Mouse (Mus musculus) brown adipose tissue, adult 24 weeks (tissue): ENCODE measurements around the gene Foxc2. TPM values are rescaled to one million over a fixed set of nuclear protein-coding genes. Genes with fewer than 3 reads are reported as not detected.

ENCODE experiments used
- H3K27ac ChIP-seq: fragments of 200-500 bp; replicated peaks from 2 replicates; pipeline ENCODE4 v1.5.1; 2012; ENCODE audit warnings: low read depth, mild to moderate bottlenecking, low read length
- H3K4me1 ChIP-seq: fragments of 200-500 bp; 2 replicates; pipeline ENCODE4 v1.6.1; 2012; ENCODE audit warnings: low read length, mixed read lengths; ENCODE audit not compliant: control insufficient read depth, insufficient read depth, insufficient read length
- H3K4me3 ChIP-seq: fragments of 200-500 bp; 2 replicates; pipeline ENCODE4 v1.5.1; 2012; ENCODE audit warnings: low read depth, mild to moderate bottlenecking, low read length, moderate library complexity; ENCODE audit not compliant: insufficient read depth
- polyA plus RNA-seq: library from polyadenylated mRNA; stranded (reverse); fragments of >200 nt; gene quantifications from 2 replicates; pipeline ENCODE4 v1.2.4, GENCODE M21; 2012; ENCODE audit not compliant: missing spikeins, insufficient read depth, insufficient read length

The Foxc2 gene
- polyA plus RNA-seq, 1 experiment, result 0.36 TPM

- no peaks in the 10 kb centered on the region for H3K4me1 ChIP-seq
- H3K4me3 ChIP-seq, result no peak overlapping the region
- H3K27ac ChIP-seq, result no peak overlapping the region
Measured at GRCm38 (mm10) chr8:121104049-121104818, 11.7 kb upstream of the Foxc2 start.

DNA sequence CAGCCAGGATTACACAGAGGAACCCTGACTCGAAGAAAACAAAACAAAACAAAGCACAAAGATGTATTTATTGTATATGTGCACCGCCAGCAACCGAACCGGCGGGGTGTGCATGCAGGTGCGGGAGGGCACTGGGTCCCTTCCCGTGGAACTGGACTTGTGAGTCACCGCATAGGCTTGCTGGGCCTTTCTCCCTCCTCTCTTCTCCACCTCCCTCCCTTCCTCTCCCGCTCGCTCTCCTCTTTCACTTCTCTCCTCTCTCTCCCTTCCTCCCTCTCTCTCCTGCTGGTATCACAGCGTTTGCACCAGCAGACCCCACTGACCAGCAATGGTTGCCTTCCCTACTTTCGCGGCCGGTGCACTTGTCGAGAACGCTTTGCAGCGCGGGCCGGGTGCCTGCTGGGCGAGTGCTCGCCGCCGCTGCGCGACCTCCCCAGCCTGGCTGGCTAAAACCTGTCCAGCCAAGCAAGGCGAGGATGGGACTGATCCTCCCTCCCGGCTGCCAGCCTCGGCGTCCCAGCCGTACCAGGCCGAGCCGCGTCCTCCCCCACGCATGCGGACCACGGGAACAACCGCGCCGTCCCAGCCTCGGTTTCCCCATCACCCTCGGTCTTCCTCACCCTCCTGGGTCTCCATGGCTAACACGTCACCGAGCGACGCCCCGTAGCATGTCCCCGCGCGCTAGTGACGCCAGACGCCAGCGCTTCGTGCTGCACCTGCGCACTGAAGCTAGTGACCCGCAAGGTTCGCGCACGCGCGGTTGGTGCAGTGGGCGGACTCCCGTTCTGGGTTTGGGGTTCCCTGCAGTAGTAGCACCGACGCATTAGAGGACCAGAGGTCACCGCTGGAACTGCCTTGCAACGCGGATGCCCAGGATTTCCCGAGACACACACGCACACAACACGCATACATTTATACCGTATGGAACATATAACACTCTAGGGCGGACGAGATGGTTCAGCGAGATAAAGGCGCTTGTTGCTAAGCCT, 8.0 kb upstream of the Foxc2 start, which contains the start of gene Mthfsd:
Gene Mthfsd, minus strand, starts transcription at position 725 of the 989 bp plus-strand sequence.
- no peaks in the 10 kb centered on the region for H3K4me1 ChIP-seq
- peak within 1 kb of the TSS; percentile 92 for H3K4me3 ChIP-seq
- peak within 1 kb of the TSS; percentile 54 for H3K27ac ChIP-seq

- H3K4me3 ChIP-seq, result peak overlapping the region; percentile 92
- no peaks in the 10 kb centered on the region for H3K4me1 ChIP-seq
- peak overlapping the region; percentile 33; the same call in 1 of the 2 replicates for H3K27ac ChIP-seq
Measured at GRCm38 (mm10) chr8:121108657-121109056, 7.3 kb upstream of the Foxc2 start.

- Histone ChIP-seq H3K4me3 (no peak overlapping the region), H3K4me1 (no peaks in the 10 kb centered on the region), H3K27ac (no peak overlapping the region)
Measured at GRCm38 (mm10) chr8:121111145-121111907, 4.6 kb upstream of the Foxc2 start.

- H3K4me1 ChIP-seq, result no peaks in the 10 kb centered on the region
- no peak overlapping the region for H3K27ac ChIP-seq
- no peak overlapping the region for H3K4me3 ChIP-seq
Measured at GRCm38 (mm10) chr8:121113261-121113660, 2.7 kb upstream of the Foxc2 start.

- Histone ChIP-seq H3K4me3 (no peak overlapping the region), H3K4me1 (no peaks in the 10 kb centered on the region), H3K27ac (no peak overlapping the region)
Measured at GRCm38 (mm10) chr8:121115136-121115535, 835 bp upstream of the Foxc2 start.

DNA sequence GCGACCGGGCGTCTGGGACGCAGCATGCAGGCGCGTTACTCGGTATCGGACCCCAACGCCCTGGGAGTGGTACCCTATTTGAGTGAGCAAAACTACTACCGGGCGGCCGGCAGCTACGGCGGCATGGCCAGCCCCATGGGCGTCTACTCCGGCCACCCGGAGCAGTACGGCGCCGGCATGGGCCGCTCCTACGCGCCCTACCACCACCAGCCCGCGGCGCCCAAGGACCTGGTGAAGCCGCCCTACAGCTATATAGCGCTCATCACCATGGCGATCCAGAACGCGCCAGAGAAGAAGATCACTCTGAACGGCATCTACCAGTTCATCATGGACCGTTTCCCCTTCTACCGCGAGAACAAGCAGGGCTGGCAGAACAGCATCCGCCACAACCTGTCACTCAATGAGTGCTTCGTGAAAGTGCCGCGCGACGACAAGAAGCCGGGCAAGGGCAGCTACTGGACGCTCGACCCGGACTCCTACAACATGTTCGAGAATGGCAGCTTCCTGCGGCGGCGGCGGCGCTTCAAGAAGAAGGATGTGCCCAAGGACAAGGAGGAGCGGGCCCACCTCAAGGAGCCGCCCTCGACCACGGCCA, 717 bp downstream of the Foxc2 start:
- Histone ChIP-seq H3K4me3 (peak overlapping the region; percentile 75), H3K4me1 (no peaks in the 10 kb centered on the region), H3K27ac (no peak overlapping the region)

GRCm38 (mm10) chr8:121117186-121117651, 1.2 kb downstream of the Foxc2 start:
- peak overlapping the region; percentile 75 for H3K4me3 ChIP-seq
- no peaks in the 10 kb centered on the region for H3K4me1 ChIP-seq
- H3K27ac ChIP-seq, result no peak overlapping the region

DNA sequence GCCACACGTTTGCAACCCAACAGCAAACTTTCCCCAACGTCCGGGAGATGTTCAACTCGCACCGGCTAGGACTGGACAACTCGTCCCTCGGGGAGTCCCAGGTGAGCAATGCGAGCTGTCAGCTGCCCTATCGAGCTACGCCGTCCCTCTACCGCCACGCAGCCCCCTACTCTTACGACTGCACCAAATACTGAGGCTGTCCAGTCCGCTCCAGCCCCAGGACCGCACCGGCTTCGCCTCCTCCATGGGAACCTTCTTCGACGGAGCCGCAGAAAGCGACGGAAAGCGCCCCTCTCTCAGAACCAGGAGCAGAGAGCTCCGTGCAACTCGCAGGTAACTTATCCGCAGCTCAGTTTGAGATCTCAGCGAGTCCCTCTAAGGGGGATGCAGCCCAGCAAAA, 1.9 kb downstream of the Foxc2 start:
- Histone ChIP-seq H3K27ac (no peak overlapping the region), H3K4me3 (no peak overlapping the region), H3K4me1 (no peaks in the 10 kb centered on the region)

DNA sequence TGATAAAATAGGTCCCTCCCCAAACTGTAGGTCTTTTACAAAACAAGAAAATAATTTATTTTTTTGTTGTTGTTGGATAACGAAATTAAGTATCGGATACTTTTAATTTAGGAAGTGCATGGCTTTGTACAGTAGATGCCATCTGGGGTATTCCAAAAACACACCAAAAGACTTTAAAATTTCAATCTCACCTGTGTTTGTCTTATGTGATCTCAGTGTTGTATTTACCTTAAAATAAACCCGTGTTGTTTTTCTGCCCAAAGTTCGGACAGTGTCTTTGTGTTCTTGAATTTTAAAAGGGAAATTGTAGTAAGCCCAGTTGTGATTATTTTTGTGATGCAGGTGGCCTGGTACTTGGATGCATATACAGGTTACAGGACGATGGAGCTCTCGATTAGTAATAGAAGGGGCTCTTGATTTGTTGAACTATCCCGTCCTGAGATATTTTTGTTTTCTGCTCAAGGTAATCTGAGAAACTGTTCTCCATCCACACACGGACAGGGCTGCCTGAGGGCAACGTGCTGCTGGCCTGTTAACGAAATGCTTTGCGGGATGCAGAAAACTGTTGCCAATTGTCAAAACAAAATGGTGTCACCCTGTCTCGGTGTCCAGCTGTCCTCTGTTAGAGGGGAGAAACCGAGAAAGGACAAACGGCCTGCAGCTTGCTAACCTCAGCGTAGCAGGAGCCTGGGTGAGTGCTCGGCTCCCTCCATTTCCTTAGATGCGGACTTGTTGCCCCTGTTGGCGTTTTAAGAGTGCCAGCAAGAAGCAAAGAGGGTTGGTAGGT, 2.9 kb downstream of the Foxc2 start:
- no peak overlapping the region for H3K4me3 ChIP-seq

DNA sequence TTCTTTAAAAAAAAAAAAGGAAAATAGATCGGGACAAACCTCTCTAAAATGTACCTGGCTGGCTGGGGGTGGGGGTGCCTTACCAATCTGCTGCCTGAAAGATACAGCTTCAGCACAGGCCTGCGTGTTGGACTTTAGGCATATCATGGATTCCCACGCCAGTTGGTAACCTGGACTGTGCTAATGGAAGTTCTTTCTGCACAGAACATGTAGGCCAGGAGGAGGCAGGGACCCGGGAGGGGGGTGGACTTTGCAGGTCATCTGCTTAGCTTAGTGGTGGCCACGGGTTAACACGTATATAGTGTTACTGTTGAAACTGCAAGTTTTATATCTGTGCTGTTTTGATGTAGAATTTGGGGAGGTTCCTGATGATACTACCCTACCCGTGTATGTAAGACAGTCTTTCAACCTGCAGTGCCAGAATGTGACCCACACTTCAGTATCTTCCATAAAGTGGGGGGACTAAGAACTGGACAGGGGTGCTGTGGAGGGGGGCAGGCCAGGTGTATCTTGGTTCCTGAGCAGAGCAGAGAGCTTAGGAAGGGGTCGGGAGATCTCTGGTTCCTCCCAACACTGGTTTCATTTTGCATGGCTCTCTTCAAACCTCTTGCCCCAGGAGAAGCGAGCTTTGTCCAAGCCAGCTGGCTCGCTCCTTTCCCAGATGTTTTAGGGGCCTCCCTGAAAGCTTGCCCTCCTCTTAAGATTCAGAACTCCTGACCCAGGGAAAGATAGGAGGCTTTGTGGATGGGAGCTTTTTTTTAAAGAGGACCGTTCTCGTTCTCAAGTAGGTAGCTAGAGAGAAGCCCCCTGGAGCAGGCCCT, 3.9 kb downstream of the Foxc2 start:
- no peak overlapping the region for H3K27ac ChIP-seq
- no peaks in the 10 kb centered on the region for H3K4me1 ChIP-seq
- H3K4me3 ChIP-seq, result no peak overlapping the region

More for the DNA sequence above, 2.9 kb downstream of the Foxc2 start:
- no peaks in the 10 kb centered on the region for H3K4me1 ChIP-seq
- no peak overlapping the region for H3K27ac ChIP-seq

DNA sequence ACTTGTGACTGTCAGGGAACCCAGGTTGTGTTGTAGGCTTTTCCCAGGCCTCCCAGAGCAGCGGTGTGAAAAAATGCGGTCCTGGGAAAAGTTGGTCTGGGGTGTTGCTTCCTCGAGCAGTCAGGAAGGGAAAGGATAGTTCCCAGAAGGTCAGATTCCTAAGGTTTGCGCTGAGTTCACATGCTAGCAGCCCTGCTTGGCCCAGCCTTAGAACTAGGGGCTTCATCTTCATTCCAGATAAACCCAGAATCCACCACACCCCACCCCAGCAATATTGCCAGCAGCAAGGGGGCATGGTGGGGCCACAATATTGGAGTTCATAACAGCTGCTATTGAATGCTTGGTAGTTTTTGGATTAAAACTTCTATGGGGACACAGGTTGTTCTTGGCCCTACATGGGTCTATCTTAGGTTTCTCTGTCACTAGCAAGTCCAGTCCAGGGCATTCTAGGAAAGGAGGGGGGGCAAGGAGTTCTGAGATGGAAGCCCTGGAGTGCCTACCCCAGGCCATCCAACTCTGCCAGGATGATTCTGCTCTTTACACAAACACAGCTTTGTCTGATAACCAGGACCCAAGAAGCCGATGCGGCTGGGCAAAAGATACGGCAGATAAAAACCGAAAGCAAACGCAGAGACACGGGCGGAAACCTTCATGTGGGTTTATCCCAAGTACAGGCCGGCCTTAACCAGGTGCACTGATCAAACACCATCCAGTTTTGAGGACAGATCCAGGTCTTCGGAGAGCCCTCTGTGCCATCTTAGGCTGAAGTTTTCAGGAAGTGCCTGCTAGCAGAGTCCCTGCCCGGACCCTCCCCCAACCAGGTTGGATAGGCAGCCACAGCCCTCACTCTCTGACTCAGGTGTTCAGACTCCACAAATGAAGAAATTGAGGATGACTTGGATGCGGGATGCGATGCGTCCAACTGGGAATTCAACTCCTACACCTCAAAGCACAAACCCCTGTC, 4.8 kb downstream of the Foxc2 start:
- Histone ChIP-seq H3K4me3 (no peak overlapping the region), H3K4me1 (0 out of 2 replicates have a peak, but pooled peaks cover 4% of the 10 kb centered on the region), H3K27ac (no peak overlapping the region)
